Mouse (Mus musculus) v-Abl transformed pro-B cells (cell line): Measurements from ENCODE around the gene Olfr1438-ps1.
"Not testable (repeated sequence)": the region's sequence is repeated elsewhere in the genome, so short reads cannot be mapped to it uniquely, and the experiment has no call there.

ENCODE experiments used
- in situ Hi-C, 2 experiments: fragments of 400-800 bp; cut with MboI; formaldehyde crosslinking; loops; one replicate each; pipeline ENCODE4 v1.15.1; 2025; ENCODE audit not compliant: unreplicated experiment in 2 of 2

Gene Olfr1438-ps1

GRCm38 (mm10) chr19:12335810-12336209, at the start of gene Olfr1438-ps1:
Olfr1438-ps1 (minus strand) TSS chr19:12335910.
- in situ Hi-C loops: no loop called here

GRCm38 (mm10) chr19:12374465-12375025, 38.8 kb upstream of the Olfr1438-ps1 start:
- in situ Hi-C loops: no loop called here

DNA sequence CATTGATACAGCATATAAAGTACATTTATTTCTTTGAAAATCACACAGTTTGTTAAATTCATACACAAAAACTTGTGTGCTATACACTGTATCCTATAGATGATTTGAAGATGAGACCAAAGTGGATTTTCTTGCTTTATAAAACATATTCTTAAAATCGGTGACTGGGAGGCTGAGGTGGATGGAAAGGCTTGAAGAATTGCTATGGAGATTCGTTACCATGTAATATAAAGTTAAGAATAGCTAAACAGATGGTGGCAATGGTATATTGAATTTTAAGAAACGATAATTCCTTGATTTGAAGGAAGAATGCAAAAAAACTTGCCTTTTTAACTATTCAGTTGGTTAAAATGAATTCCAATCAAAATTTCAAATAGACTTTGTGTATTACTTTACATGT, 37.3 kb upstream of the Olfr1438-ps1 start:
- in situ Hi-C loops: no loop called here

DNA sequence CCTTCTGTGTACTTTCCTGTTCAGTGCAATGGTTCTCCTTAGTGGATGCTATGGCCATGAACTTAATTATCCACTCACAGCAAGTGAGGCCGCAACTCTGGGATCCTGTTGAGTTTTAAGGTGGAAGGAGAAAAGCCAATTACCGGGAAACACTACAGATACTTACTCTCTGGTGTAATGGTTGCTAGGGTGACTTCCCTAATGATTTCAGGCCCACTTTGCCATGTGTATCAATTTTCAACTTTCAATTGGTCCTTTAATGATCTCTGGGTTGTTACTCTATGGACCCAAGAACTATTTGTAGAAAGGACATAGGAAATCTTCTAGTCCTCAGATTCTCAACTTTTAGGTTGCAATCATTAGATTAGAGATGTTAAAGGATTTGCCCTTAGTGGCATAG, 10.7 kb downstream of the Olfr1438-ps1 start, which contains the start of gene Olfr1437:
Gene Olfr1437 (minus strand): TSS at position 101 of the 400 bp plus-strand sequence.
- in situ Hi-C loops: no loop called here

GRCm38 (mm10) chr19:12299030-12299429, 36.7 kb downstream of the Olfr1438-ps1 start, which contains the start of gene Olfr1436:
Olfr1436 (minus strand) TSS chr19:12299130.
- in situ Hi-C loops: not testable (repeated sequence)

DNA sequence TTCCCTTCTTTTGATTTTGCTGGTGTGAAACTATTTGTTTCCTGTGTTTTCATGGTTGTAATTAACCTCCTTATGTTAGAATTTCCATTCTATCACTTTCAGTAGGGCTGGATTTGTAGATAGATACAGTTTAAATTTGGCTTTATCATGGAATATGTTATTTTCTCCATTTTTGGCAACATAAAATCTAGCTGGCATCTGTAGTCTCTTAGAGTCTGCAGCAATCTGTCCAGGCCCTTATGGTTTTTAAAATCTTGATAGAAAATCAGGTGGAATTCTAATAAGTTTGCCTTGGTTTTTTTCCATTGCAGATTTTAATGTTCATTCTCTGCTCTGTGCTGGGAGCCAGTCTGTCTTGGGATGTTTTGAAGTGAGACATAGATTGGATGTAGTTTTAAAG, 42.7 kb downstream of the Olfr1438-ps1 start:
- in situ Hi-C loops: no loop called here

DNA sequence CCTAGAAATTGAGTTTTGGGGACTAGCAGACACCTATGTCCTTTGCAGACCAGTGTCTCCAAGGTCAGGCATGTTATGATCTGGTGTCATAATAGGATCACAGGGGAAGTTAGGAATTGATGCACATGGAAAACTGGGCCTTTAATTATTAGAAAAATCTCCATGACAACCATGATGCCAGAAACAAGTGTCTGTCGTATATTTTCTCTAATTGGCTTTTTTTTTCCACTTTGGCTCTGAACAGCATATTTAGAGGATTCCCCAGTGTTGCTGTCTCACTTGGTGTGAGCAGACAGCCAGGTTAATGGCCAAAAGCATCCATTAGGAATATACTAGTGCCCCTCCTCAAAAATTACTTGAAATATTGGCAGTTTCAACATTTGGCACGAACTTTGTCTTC, 56.2 kb downstream of the Olfr1438-ps1 start, which contains the start of gene Olfr1434:
Gene Olfr1434 (plus strand): TSS at position 301 of the 400 bp plus-strand sequence.
- in situ Hi-C loops: no loop called here
